Mouse (Mus musculus) megakaryocyte-erythroid progenitor cell, adult 5-6 weeks (primary cell): ENCODE results near the gene Atp1a2. TPM values are rescaled to one million over a fixed set of nuclear protein-coding genes. Genes with fewer than 3 reads are reported as not detected.
A peak's percentile ranks its signal among the peaks of the same experiment; 100 is the strongest.

Experiments
- ATAC-seq: replicated peaks from 2 replicates; pipeline ENCODE4 v1.8.0; 2016; ENCODE audit warnings: mild to moderate bottlenecking, inconsistent platforms; ENCODE audit not compliant: severe bottlenecking, poor library complexity, low FRiP score, low TSS enrichment
- total RNA-seq, 2 experiments: library from RNA; stranded (forward) in 1 of 2; stranded (reverse) in 1 of 2; fragments of 200-1000, 215-1000 nt in 1 of 2; fragments of >200 nt in 1 of 2; fragmentation: Nextera tagmentation in 1 of 2; gene quantifications; 2 replicates each; pipeline ENCODE4 v1.2.3; 2014 to 2017

Atp1a2 gene
- total RNA-seq, 2 experiments from 2014 or later, result not detected

DNA sequence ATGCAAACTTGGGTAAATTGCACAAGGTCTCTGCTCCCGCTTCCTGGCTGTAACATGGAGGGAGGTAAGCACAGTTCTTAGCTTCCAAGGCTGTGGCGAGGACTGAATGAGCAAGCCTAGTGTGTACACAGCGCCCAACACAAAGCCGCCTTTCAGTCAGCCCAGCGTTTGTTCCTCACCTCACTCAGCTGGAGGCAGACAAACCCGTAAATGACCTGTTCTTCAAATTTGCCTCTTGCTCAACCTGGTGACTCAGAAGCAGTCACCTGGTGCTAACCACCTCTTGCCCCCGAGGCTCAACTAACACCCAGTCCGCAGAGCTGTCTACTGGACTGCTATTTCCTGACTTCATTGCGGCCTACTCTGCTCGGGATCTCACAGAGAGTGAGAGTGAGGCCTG is 10.1 kb upstream of the Atp1a2 start:
- no peak for ATAC-seq

- no peak for ATAC-seq
Measured at GRCm38 (mm10) chr1:172306885-172307284, 9.0 kb upstream of the Atp1a2 start.

GRCm38 (mm10) chr1:172306196-172306595 is 8.3 kb upstream of the Atp1a2 start:
- ATAC-seq, result no peak

DNA sequence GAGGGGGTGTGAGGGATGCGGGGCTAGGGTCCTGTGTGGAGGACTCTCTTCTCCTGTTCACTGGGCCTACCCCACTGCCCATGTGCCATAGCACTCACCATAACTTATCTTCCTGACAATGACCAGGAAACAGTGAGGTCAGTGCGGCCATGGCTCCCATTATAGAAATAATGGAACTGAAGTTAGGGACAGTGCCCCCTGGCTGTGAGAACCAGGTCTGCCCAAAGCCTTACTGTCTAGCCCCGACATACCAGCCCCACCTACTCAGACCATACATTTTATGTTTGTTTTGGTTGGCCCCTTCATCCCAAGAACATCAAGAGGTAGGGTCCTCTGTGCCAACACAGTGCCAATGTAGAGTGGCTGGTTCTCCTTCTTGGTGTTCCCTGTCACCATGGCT is 7.8 kb upstream of the Atp1a2 start:
- no peak for ATAC-seq

- ATAC-seq, result no peak
Measured at GRCm38 (mm10) chr1:172305153-172305552, 7.3 kb upstream of the Atp1a2 start.

DNA sequence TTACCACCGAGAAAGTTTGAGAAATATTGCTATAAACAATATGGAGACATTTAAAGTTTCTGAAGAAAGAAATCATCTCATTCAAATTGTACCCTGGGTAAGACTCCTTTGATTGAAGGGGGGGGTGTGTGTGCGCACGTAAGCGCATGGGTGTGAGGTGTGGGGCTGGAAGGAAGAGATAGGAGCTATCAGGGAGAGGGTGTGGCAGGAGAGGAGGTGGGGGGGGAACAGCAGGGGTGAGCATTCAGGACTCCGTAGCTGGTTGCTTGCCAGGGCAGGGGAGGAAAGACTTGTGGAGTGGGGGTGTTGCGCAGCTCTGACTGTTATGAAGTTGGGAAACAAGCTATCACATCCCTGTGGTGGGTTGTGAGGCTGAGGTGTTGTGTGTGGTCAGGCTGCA is 6.6 kb upstream of the Atp1a2 start:
- peak; percentile 85 for ATAC-seq

GRCm38 (mm10) chr1:172302851-172303250 is 5.0 kb upstream of the Atp1a2 start:
- no peak for ATAC-seq

- no peak for ATAC-seq
Measured at GRCm38 (mm10) chr1:172302311-172302710, 4.4 kb upstream of the Atp1a2 start.

GRCm38 (mm10) chr1:172301180-172301579 is 3.3 kb upstream of the Atp1a2 start:
- no peak for ATAC-seq

GRCm38 (mm10) chr1:172300247-172300646 is 2.4 kb upstream of the Atp1a2 start:
- ATAC-seq, result no peak

- ATAC-seq, result no peak
Measured at GRCm38 (mm10) chr1:172299528-172299927, 1.7 kb upstream of the Atp1a2 start.

DNA sequence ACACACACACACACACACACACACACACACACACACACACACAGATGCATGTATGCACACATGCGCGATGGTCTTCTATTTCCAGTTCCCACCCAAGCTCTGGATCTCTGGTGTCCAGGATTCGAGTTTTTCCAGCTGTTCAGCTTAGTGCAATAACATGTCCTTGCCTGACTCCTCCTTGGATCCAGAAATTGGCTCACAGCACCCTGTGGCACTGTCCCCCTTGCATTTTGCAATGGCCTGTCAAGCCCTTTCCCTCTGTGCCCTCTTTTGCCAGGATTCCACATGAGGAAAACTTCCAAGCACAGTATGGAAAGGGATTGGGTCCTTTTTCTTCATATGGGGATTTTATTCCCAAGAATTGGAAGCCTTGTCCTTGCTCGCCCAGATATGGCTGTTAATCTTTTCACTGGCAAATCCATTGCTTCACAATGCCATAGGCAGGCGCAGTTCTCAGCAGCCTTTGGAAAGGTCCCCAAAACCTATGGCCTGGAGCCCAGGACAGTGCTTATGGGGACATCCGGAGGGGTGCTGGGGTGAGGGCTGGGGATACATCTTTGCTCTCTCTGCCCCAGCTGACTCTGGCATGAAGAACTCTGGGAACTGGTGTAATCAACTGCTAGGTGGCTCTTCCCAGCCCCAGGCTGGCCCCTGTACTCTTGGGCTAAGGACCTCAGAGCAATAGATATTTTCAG is 901 bp downstream of the Atp1a2 start:
- no peak for ATAC-seq

DNA sequence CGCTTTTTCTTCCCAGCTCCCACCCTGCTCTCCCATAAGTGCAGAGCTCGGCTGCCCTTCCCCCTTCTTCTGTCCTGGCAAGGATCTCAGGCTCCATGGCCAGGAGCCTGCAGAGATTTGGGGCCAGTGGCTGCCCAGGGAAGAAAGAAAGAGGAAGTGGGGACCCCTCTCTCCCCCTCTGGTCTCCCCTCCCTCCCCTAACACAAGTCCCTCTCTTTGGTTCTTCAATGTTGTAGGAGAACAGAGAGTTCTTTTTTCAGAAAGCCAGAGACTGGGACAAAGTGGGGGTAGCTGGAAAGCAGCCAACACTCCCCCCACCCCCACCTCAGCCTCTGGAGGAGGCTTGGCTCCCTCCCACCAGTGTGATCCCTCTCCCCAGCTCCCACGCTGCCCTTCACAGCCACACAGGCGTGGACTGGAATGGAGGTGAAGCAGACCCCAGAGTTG is 2.1 kb downstream of the Atp1a2 start:
- no peak for ATAC-seq

GRCm38 (mm10) chr1:172293449-172293848 is 4.4 kb downstream of the Atp1a2 start:
- ATAC-seq, result no peak

- no peak for ATAC-seq
Measured at GRCm38 (mm10) chr1:172292880-172293279, 5.0 kb downstream of the Atp1a2 start.

DNA sequence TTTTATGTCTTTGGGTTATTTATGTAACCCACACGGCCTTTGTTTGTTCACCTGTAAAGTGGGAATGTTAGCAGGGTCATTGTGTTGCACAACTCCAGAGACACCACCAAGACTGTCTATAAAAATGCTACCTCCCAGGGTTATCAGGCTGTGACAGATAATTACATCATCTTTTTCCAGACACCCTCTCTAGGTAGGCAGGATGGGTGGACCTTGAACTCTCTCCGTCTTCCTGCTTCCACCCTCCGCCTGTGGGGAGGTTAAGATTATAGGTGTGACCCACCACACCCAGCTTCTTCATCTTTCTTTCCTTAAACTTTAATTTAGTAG is 8.3 kb downstream of the Atp1a2 start:
- ATAC-seq, result no peak

GRCm38 (mm10) chr1:172288900-172289616 is 8.8 kb downstream of the Atp1a2 start:
- no peak for ATAC-seq

GRCm38 (mm10) chr1:172286740-172287139 is 11.1 kb downstream of the Atp1a2 start:
- ATAC-seq, result no peak

GRCm38 (mm10) chr1:172284221-172284620 is 13.6 kb downstream of the Atp1a2 start:
- no peak for ATAC-seq

DNA sequence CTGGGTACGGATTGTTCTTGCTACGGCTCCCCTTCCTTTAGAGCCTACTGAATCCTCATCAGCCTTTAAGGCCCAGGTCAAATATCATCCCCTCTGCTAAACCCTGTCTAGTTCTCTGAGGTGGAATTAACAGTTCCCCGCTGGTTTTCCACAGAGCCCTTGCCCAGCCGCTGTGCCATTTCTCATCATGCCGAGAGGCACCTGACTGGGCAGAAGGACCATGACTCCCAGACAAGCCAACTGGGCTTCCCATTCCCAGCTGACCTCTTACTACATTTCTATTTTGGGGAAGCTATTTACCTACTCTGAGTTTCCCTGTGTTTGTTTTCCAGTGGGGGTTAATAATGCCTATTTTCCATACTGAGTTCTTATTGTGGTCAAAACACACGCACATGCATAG is 14.8 kb downstream of the Atp1a2 start:
- ATAC-seq, result no peak

- no peak for ATAC-seq
Measured at GRCm38 (mm10) chr1:172281522-172282254, 16.2 kb downstream of the Atp1a2 start.
